Mouse (Mus musculus): ENCODE measurements around the gene Serbp1.

DNA sequence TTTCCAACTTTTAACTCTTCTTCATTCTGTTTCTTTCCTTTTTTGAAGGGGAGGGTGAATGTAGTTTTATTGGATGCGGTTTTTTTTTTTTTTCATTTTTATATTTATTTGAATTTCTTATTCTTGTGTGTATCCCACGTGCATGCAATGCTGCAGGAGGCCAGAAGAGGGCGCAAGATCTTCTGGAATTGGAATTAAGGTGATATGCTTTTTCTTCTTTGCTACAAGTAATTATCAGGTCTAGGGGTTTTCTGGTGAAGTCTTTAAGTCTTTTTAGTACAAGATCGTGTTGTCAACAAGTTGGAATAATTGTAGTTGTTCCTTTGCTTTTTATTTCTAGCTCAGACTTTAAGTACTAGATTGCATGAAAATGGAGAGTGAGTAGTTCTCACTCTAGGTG is 39.9 kb upstream of the Serbp1 start:
- TF ChIP-seq NANOG (IDR thresholded peaks at IDR 0.05; ENCODE audit: borderline replicate concordance, low read length) (no peak), CTCF (conservative IDR thresholded peaks at IDR 0.05; ENCODE audit: low read length) (peak; percentile 99), POU5F1 (IDR thresholded peaks at IDR 0.05; ENCODE audit: borderline replicate concordance, low read length) (no peak)
